Mouse (Mus musculus) liver, adult 2 months (tissue): Measurements from ENCODE around the gene Prpf3.

ENCODE experiments used
- CTCF ChIP-seq: fragments of 200-500 bp; IDR thresholded peaks from 2 replicates; pipeline ENCODE4 v1.5.1; 2011; ENCODE audit warnings: low read depth, low read length, control low read depth
- POLR2A ChIP-seq: fragments of 200-500 bp; IDR thresholded peaks from 2 replicates; pipeline ENCODE4 v1.6.1; 2011; ENCODE audit warnings: low read length, control low read depth; ENCODE audit not compliant: insufficient read depth; ENCODE audit errors: extremely low read depth

GRCm38 (mm10) chr3:95902643-95903042 is 47.0 kb upstream of the Prpf3 start:
- TF ChIP-seq CTCF (no peak), POLR2A (no peak)
